Mouse (Mus musculus): Measurements from ENCODE around the gene Plcxd3. TPM values are rescaled to one million over a fixed set of nuclear protein-coding genes. Genes with fewer than 3 reads are reported as not detected.
"Not testable (repeated sequence)": the region's sequence is repeated elsewhere in the genome, so short reads cannot be mapped to it uniquely, and the experiment has no call there.

The Plcxd3 gene
- polyA plus RNA-seq, 1 experiment from 2014 or later = 56.2 TPM

DNA sequence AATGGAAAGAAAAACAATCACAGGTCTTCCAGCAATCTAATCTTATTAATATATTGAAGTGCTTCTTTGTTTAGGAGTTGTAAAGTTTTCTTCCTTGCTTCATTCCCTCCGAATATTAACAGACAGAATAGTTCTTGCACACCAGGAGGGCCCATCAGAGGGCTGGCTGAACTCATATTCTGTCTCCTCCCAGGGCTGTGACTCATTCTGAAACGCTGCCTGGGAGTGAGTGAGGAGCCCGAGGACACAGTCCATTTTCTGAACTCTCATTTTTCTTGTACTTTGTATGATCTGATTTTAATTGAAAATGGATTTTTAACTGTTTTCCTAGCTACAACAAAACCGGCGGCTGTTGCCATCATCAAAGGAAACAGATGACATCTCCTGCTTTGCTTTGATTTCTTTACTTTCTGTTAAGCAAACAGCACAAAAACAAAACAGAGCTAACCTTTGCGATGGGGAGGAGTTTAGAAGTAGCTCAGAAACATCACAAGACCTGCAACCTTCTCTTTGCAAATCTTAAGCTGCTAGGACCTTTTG lies 186.2 kb downstream of the Plcxd3 start:
- Histone ChIP-seq H3K9ac (replicated peaks) (no peak overlapping the region), H3K4me2 (replicated peaks) (no peak overlapping the region), H3K27me3 (no peaks in the 10 kb centered on the region), H3K4me1 (replicated peaks) (no peaks in the 10 kb centered on the region), H3K27ac (no peak overlapping the region), H3K4me3 (replicated peaks) (no peak overlapping the region), H3K36me3 (no peaks in the 10 kb centered on the region), H3K9me3 (no peaks in the 10 kb centered on the region)
- ATAC-seq = no peak
- WGBS = 75% methylated on average over 6 of the region's 6 CpGs

DNA sequence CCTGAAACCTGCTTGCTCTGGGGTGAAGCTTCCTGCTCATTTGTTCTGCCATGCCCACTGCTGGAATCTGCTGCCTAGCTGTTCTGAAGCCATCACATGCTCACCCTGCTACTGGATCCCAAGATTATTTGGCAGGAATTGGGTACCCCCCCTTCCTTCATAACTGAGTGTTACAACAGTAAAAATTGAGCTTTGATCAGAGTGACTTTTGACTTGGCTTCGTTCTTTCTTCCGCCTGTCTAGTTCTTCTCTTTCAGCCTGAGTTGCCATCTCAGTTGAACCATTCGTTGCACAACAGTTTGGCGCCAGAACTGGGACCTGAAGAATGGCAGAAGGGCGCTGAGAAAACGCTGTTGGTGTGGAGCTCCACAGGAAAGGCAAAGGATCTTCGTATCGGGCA lies 220.2 kb downstream of the Plcxd3 start:
- H3K27me3 ChIP-seq; H3K27ac ChIP-seq; H3K4me1 ChIP-seq (replicated peaks); H3K9ac ChIP-seq (replicated peaks); H3K4me3 ChIP-seq (replicated peaks); ATAC-seq; H3K9me3 ChIP-seq; H3K36me3 ChIP-seq; H3K4me2 ChIP-seq (replicated peaks): not testable (repeated sequence)
- WGBS = 93% methylated on average over 8 of the region's 8 CpGs

DNA sequence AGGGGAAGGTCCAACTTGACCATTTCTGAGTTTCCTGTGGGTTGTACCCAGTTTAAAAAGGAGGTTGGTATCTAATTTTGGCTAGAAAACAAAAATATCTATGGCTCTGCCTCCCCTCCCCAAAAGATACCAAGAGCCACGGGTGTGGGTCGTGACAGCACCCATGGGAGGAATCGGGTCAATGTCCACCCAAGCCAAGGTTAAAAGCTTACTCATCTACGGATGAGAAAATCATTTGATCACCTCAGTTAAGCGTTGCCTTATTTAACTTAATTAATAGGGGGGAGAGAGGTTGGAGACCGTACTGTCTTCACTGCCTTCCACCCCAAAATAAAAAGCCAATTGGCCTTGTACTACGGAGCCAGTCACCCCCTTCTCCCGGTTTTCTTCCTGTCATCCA lies 223.4 kb downstream of the Plcxd3 start:
- H3K27me3 ChIP-seq = not testable (repeated sequence)

DNA sequence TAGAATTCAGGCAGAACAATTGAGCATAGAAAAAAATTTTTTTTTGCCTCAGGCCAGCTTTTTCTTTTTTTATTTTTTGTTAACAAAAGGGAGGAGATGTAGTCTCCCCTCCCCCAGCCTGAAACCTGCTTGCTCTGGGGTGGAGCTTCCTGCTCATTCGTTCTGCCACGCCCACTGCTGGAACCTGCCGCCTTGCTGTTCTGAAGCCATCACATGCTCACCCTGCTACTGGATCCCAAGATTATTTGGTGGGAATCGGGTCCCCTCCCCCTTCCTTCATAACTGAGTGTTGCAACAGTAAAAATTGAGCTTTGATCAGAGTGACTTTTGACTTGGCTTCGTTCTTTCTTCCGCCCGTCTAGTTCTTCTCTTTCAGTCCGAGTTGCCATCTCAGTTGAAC lies 224.0 kb downstream of the Plcxd3 start:
- not testable (repeated sequence) for H3K27ac ChIP-seq; H3K4me1 ChIP-seq (replicated peaks); H3K27me3 ChIP-seq; H3K9ac ChIP-seq (replicated peaks); H3K36me3 ChIP-seq; H3K9me3 ChIP-seq; H3K4me3 ChIP-seq (replicated peaks); ATAC-seq; H3K4me2 ChIP-seq (replicated peaks)
- 94% methylated on average over 8 of the region's 8 CpGs for WGBS

More for the DNA sequence above, 223.4 kb downstream of the Plcxd3 start:
- not testable (repeated sequence) for H3K4me3 ChIP-seq (replicated peaks); H3K4me2 ChIP-seq (replicated peaks); ATAC-seq; H3K27ac ChIP-seq; H3K36me3 ChIP-seq; H3K4me1 ChIP-seq (replicated peaks); H3K9ac ChIP-seq (replicated peaks); H3K9me3 ChIP-seq
- 95% methylated on average over 8 of the region's 8 CpGs for WGBS

DNA sequence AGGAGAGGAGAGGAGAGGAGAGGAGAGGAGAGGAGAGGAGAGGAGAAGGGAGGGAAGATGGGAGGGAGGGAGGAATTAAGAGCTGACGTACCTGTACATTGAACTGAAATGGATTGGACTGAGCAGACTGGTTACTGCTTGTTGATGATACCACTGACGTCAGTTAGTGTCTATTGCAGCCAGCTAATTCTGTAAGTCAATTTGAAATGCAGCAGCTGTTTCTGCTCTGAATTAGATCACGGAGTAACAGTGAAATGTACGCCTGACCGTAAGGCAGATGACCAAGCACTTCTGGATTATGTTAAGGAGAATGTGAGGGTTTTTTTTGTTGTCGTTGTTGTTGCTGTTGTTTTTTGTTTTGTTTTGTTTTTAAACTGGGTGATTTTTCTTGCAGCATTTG lies 230.3 kb downstream of the Plcxd3 start:
- H3K9me3 ChIP-seq = no peaks in the 10 kb centered on the region
- no peaks in the 10 kb centered on the region for H3K4me1 ChIP-seq (replicated peaks)
- H3K27me3 ChIP-seq = no peaks in the 10 kb centered on the region
- no peak overlapping the region for H3K9ac ChIP-seq (replicated peaks)
- H3K4me2 ChIP-seq (replicated peaks) = no peak overlapping the region
- no peak for ATAC-seq
- 87% methylated on average over 6 of the region's 6 CpGs for WGBS
- no peaks in the 10 kb centered on the region for H3K36me3 ChIP-seq
- no peak overlapping the region for H3K4me3 ChIP-seq (replicated peaks)
- H3K27ac ChIP-seq = no peak overlapping the region
